Mouse (Mus musculus) embryonic facial prominence, embryonic 13.5 days (tissue): Measurements from ENCODE around the gene Frmd4b. TPM values are rescaled to one million over a fixed set of nuclear protein-coding genes. Genes with fewer than 3 reads are reported as not detected.

ENCODE experiments used
- ATAC-seq: fragments of 200-750 bp; cut with Nextera tagmentation; 2 replicates; pipeline ENCODE4 v1.8.0; 2017; ENCODE audit warnings: low read depth; ENCODE audit not compliant: insufficient number of reproducible peaks, insufficient read depth, low FRiP score, low TSS enrichment
- H3K27ac ChIP-seq: fragments of 300-500 bp; sonication (generic); 2 replicates; pipeline ENCODE4 v1.5.1; 2015; ENCODE audit warnings: moderate library complexity, mild to moderate bottlenecking, inconsistent platforms
- H3K27me3 ChIP-seq: fragments of 300-500 bp; sonication (generic); 2 replicates; pipeline ENCODE4 v1.6.1; 2015; ENCODE audit warnings: mild to moderate bottlenecking, inconsistent platforms
- H3K36me3 ChIP-seq: fragments of 300-500 bp; sonication (generic); 2 replicates; pipeline ENCODE4 v1.6.1; 2015; ENCODE audit warnings: mild to moderate bottlenecking, inconsistent platforms
- H3K4me1 ChIP-seq: fragments of 300-500 bp; sonication (generic); 2 replicates; pipeline ENCODE4 v1.6.1; 2015; ENCODE audit warnings: inconsistent platforms
- H3K4me2 ChIP-seq: fragments of 300-500 bp; sonication (generic); 2 replicates; pipeline ENCODE4 v1.6.1; 2015; ENCODE audit warnings: moderate library complexity, mild to moderate bottlenecking, inconsistent platforms
- H3K4me3 ChIP-seq: fragments of 300-500 bp; sonication (generic); 2 replicates; pipeline ENCODE4 v1.5.1; 2015; ENCODE audit warnings: mild to moderate bottlenecking, inconsistent platforms
- H3K9ac ChIP-seq: fragments of 300-500 bp; sonication (generic); 2 replicates; pipeline ENCODE4 v1.6.1; 2015; ENCODE audit warnings: mild to moderate bottlenecking, inconsistent platforms
- H3K9me3 ChIP-seq: fragments of 300-500 bp; sonication (generic); 2 replicates; pipeline ENCODE4 v1.6.1; 2016; ENCODE audit warnings: inconsistent platforms
- WGBS: fragments of 180-500 bp; shearing (Covaris S2); methylation state at CpG from one replicate; pipeline ENCODE4 v1.1.7; 2015; ENCODE audit warnings: mixed read lengths; 5-methylcytosine and 5-hydroxymethylcytosine counted together
- polyA plus RNA-seq: library from polyadenylated mRNA; unstranded; fragments of >200 nt; fragmentation: Nextera tagmentation; extraction: Ambion mirVana; gene quantifications from 2 replicates; pipeline ENCODE4 v1.2.1, GENCODE M21; 2015

Frmd4b gene
- polyA plus RNA-seq, 1 experiment from 2014 or later: 13.5 TPM

DNA sequence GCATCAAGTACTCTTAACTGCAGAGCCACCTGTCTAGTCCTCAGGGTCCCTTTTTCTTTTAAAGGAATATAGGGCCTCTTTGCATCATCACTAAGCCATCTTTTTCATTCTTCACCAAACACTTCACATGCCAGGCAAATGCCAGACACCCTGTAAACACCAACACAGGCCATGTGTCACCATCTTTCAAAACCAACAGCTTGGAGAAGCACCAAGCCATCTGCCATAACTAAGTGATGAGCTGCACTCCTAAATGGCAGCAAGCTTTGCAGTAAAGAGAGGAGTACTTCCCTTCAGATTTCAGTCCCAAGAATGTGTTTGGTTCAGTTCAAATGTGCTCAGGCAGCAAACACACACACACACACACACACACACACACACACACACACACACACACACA, 154.9 kb downstream of the Frmd4b start:
- H3K4me1 ChIP-seq: peaks cover 18% of the 10 kb centered on the region
- no peak overlapping the region for H3K4me2 ChIP-seq
- H3K9me3 ChIP-seq: no peaks in the 10 kb centered on the region
- H3K27me3 ChIP-seq: no peaks in the 10 kb centered on the region
- no peaks in the 10 kb centered on the region for H3K36me3 ChIP-seq
- no peak for ATAC-seq
- no peak overlapping the region for H3K27ac ChIP-seq
- H3K4me3 ChIP-seq: no peak overlapping the region
- H3K9ac ChIP-seq: no peak overlapping the region

GRCm38 (mm10) chr6:97459112-97459511, 158.2 kb downstream of the Frmd4b start:
- peaks cover 12% of the 10 kb centered on the region for H3K4me1 ChIP-seq
- no peaks in the 10 kb centered on the region for H3K27me3 ChIP-seq
- H3K27ac ChIP-seq: no peak overlapping the region
- no peak overlapping the region for H3K4me3 ChIP-seq
- 68% methylated on average over 7 of the region's 7 CpGs for WGBS
- H3K36me3 ChIP-seq: no peaks in the 10 kb centered on the region
- ATAC-seq: no peak
- no peaks in the 10 kb centered on the region for H3K9me3 ChIP-seq
- no peak overlapping the region for H3K9ac ChIP-seq
- no peak overlapping the region for H3K4me2 ChIP-seq

- Histone ChIP-seq H3K4me1 (0 out of 2 replicates have a peak, but pooled peaks cover 5% of the 10 kb centered on the region), H3K9me3 (no peaks in the 10 kb centered on the region), H3K36me3 (no peaks in the 10 kb centered on the region), H3K4me2 (no peak overlapping the region), H3K4me3 (no peak overlapping the region), H3K27ac (no peak overlapping the region), H3K9ac (no peak overlapping the region), H3K27me3 (no peaks in the 10 kb centered on the region)
- 39% methylated on average over 9 of the region's 9 CpGs for WGBS
- no peak for ATAC-seq
These were observed 159.0 kb downstream of the Frmd4b start for GRCm38 (mm10) chr6:97458358-97458757.

GRCm38 (mm10) chr6:97457954-97458353, 159.4 kb downstream of the Frmd4b start:
- Histone ChIP-seq H3K4me1 (0 out of 2 replicates have a peak, but pooled peaks cover 4% of the 10 kb centered on the region), H3K9ac (no peak overlapping the region), H3K4me3 (no peak overlapping the region), H3K9me3 (no peaks in the 10 kb centered on the region), H3K27ac (no peak overlapping the region), H3K4me2 (no peak overlapping the region), H3K36me3 (no peaks in the 10 kb centered on the region), H3K27me3 (no peaks in the 10 kb centered on the region)
- no peak for ATAC-seq
- WGBS: 19% methylated on average over 3 of the region's 3 CpGs

GRCm38 (mm10) chr6:97457210-97457609, 160.1 kb downstream of the Frmd4b start:
- H3K4me1 ChIP-seq: 0 out of 2 replicates have a peak, but pooled peaks cover 4% of the 10 kb centered on the region
- H3K9me3 ChIP-seq: no peaks in the 10 kb centered on the region
- no peak overlapping the region for H3K9ac ChIP-seq
- WGBS: 48% methylated on average over 2 of the region's 2 CpGs
- no peak overlapping the region for H3K27ac ChIP-seq
- no peaks in the 10 kb centered on the region for H3K36me3 ChIP-seq
- H3K4me2 ChIP-seq: 0 out of 2 replicates have a peak overlapping the region, but pooled peaks have one; percentile 3
- no peaks in the 10 kb centered on the region for H3K27me3 ChIP-seq
- ATAC-seq: no peak
- H3K4me3 ChIP-seq: no peak overlapping the region

DNA sequence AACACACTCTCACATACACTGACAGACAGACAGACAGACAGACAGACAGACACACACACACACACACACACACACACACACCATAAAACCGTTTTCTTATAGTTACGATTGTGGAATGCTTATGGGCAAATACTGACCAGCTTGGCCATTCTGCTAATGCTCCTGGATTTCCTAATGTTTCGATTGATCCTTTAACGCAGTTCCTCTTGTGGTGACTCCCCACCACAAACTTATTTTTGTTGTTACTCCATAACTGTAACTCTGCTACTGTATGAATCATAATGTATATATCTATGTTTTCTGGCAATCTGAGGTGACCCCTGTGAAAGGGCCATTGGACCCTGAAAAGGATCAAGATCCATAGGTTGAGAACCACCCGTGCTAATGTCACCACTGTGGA, 165.1 kb downstream of the Frmd4b start:
- no peaks in the 10 kb centered on the region for H3K9me3 ChIP-seq
- H3K27ac ChIP-seq: no peak overlapping the region
- H3K4me2 ChIP-seq: no peak overlapping the region
- no peaks in the 10 kb centered on the region for H3K36me3 ChIP-seq
- H3K9ac ChIP-seq: no peak overlapping the region
- ATAC-seq: no peak
- H3K4me3 ChIP-seq: no peak overlapping the region
- 0 out of 2 replicates have a peak, but pooled peaks cover 3% of the 10 kb centered on the region for H3K4me1 ChIP-seq
- WGBS: 91% methylated on average over 5 of the region's 5 CpGs
- no peaks in the 10 kb centered on the region for H3K27me3 ChIP-seq

DNA sequence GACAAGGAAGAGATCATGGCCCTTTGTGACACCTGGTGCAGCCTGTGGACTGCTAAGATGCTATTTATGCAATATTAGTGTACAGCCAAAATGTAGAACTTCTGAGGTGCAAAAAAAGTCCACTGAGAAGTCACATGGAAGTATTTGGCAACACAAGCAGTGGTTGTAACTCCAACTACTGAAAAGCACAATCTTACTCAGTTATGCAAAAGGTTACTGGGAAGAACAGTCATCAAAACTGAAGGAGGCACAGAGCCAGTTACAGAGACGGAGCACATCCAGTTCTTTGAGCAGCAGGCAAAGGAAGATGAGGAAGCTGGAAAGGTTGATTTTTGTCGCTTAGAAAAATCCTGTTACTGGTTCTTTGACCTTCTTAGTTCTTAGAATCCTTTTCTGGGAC, 167.5 kb downstream of the Frmd4b start:
- H3K9me3 ChIP-seq: no peaks in the 10 kb centered on the region
- no peak overlapping the region for H3K4me2 ChIP-seq
- no peak overlapping the region for H3K9ac ChIP-seq
- 88% methylated on average over 2 of the region's 2 CpGs for WGBS
- H3K36me3 ChIP-seq: no peaks in the 10 kb centered on the region
- no peak overlapping the region for H3K27ac ChIP-seq
- ATAC-seq: no peak
- H3K27me3 ChIP-seq: no peaks in the 10 kb centered on the region
- 0 out of 2 replicates have a peak, but pooled peaks cover 3% of the 10 kb centered on the region for H3K4me1 ChIP-seq
- no peak overlapping the region for H3K4me3 ChIP-seq

DNA sequence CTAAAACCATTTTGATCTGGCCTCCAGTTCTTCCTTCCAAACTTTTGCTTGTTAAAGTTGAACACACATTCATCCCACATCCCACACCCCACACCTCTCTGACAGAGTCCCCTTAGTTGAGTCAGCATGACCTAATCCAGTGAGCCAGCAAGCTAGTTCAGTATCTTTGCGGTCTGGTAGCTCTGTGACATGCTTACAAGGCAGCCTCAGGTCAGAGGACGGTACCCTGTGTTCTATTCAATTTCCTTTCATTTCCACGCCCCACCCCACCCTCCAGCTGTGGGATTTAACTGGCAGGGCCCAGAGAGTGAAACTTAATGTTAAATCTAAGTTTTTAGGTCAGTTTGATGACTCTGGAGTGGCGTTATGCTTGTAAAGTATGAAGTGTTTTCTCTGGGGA, 170.3 kb downstream of the Frmd4b start:
- no peaks in the 10 kb centered on the region for H3K27me3 ChIP-seq
- peaks cover 7% of the 10 kb centered on the region; the same call in 1 of the 2 replicates for H3K4me1 ChIP-seq
- H3K9ac ChIP-seq: no peak overlapping the region
- no peak overlapping the region for H3K4me2 ChIP-seq
- no peaks in the 10 kb centered on the region for H3K9me3 ChIP-seq
- no peak for ATAC-seq
- H3K4me3 ChIP-seq: no peak overlapping the region
- H3K27ac ChIP-seq: no peak overlapping the region
- no peaks in the 10 kb centered on the region for H3K36me3 ChIP-seq
- WGBS: 65% methylated on average over 4 of the region's 4 CpGs

DNA sequence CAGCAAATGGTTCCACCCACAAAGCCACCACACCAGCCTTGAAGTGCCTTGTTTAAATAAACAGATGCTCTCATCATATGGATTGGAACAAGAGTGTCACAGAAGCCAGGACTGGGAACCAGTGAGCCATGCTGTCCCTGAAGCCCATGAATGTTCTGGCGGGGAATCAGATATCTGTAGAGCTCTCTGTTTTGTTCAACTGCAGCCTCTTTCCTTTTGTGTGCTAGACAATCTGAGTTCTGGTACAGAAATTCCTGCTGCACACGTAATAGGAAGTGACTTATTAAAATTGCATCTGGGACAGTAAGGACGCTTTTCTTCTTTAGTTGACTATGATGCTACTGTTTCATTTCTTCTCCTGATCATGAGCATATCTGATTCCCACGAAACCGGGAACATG, 173.2 kb downstream of the Frmd4b start:
- H3K4me3 ChIP-seq: no peak overlapping the region
- H3K27ac ChIP-seq: no peak overlapping the region
- no peaks in the 10 kb centered on the region for H3K9me3 ChIP-seq
- H3K36me3 ChIP-seq: no peaks in the 10 kb centered on the region
- H3K27me3 ChIP-seq: no peaks in the 10 kb centered on the region
- no peak for ATAC-seq
- H3K4me2 ChIP-seq: no peak overlapping the region
- no peak overlapping the region for H3K9ac ChIP-seq
- peaks cover 12% of the 10 kb centered on the region for H3K4me1 ChIP-seq
- WGBS: 79% methylated on average over 5 of the region's 5 CpGs

DNA sequence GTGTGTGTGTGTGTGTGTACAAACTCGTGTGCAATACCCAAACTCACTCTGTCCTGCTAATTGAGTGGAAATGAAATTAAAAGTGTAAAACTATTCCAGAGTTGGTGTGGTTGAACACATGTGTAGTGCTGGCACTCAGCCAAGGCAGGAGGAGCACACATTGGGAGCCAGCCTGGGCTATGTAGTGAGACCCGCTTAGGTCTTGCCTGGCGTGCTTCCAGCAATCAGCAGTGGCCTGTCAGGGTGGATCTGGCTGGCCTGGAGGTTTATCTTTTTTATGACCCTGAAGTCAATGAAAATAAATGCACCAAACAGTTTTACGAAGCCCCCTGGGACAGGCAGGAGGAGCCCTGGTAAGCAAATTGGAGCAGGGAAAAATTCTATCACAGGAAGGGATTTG, 173.8 kb downstream of the Frmd4b start:
- Histone ChIP-seq H3K4me2 (no peak overlapping the region), H3K4me1 (peaks cover 16% of the 10 kb centered on the region), H3K27me3 (no peaks in the 10 kb centered on the region), H3K36me3 (no peaks in the 10 kb centered on the region), H3K27ac (no peak overlapping the region), H3K9me3 (no peaks in the 10 kb centered on the region), H3K9ac (no peak overlapping the region), H3K4me3 (no peak overlapping the region)
- WGBS: 63% methylated on average over 4 of the region's 4 CpGs
- peak; percentile 59; the same call in 1 of the 2 replicates for ATAC-seq

- Histone ChIP-seq H3K27ac (no peak overlapping the region), H3K4me3 (no peak overlapping the region), H3K4me1 (peaks cover 14% of the 10 kb centered on the region), H3K36me3 (no peaks in the 10 kb centered on the region), H3K9me3 (no peaks in the 10 kb centered on the region), H3K27me3 (no peaks in the 10 kb centered on the region), H3K9ac (no peak overlapping the region), H3K4me2 (no peak overlapping the region)
- no peak for ATAC-seq
- WGBS: 69% methylated on average over 7 of the region's 7 CpGs
These were observed 176.0 kb downstream of the Frmd4b start for GRCm38 (mm10) chr6:97441357-97441756.

DNA sequence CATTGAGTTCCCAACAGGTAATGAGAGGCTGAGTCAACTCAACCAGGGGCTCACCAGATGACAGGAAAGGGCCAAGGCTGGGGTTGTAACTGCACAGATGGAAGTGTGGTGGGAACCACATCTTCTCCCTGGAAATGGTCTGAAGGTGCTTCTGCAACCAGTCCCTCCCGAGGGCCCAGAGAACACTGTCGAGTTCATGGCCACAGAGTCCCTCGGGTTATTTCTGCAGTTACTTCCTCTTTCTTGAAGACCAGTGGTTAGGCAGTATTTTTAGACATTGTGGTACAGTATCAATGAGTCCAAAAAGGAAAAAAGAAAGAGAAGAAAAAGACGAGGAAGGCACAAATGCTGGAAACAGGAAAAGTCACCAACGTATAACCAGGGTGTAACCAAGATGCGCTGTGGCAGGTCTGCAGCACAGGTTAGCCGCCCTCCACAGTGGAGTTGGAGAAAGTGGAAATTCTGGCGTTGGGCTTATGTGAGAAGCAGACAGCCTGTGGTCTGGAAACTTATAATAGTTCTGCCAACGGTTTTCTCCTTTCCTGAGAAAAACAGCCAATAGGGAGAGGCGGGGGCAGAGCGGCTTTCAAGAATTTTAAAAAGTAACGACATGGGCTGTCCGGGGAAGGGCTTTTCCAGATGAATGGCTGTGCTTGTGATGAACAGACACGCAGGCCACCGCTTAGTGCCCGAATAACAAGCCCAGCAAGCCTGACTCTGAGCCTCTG, 178.3 kb downstream of the Frmd4b start:
- no peak overlapping the region for H3K4me2 ChIP-seq
- H3K4me1 ChIP-seq: peaks cover 17% of the 10 kb centered on the region
- no peak overlapping the region for H3K9ac ChIP-seq
- no peaks in the 10 kb centered on the region for H3K36me3 ChIP-seq
- no peak overlapping the region for H3K27ac ChIP-seq
- no peak overlapping the region for H3K4me3 ChIP-seq
- no peaks in the 10 kb centered on the region for H3K9me3 ChIP-seq
- ATAC-seq: no peak
- H3K27me3 ChIP-seq: no peaks in the 10 kb centered on the region
- WGBS: 69% methylated on average over 16 of the region's 16 CpGs
